Mouse (Mus musculus): Measurements from ENCODE around the gene Mrvi1. TPM values are rescaled to one million over a fixed set of nuclear protein-coding genes. Genes with fewer than 3 reads are reported as not detected.

Gene Mrvi1
- polyA plus RNA-seq, 1 experiment from 2014 or later: 1.3 TPM

- 77% methylated on average over 10 of the region's 10 CpGs for WGBS
- H3K4me1 ChIP-seq: 0 out of 2 replicates have a peak, but pooled peaks cover 6% of the 10 kb centered on the region
- H3K27ac ChIP-seq: no peak overlapping the region
- no peaks in the 10 kb centered on the region for H3K9me3 ChIP-seq (replicated peaks)
- H3K27me3 ChIP-seq (ENCODE audit: low read depth, poor library complexity, severe bottlenecking): no peaks in the 10 kb centered on the region
- no peaks in the 10 kb centered on the region for H3K36me3 ChIP-seq
- no peak for DNase-seq (ENCODE audit: low spot score)
- H3K4me3 ChIP-seq: no peak overlapping the region
Measured at GRCm38 (mm10) chr7:110853611-110854010, 128.7 kb downstream of the Mrvi1 start.

GRCm38 (mm10) chr7:110851541-110852203, 130.6 kb downstream of the Mrvi1 start:
- no peak for DNase-seq (ENCODE audit: low spot score)
- Histone ChIP-seq H3K4me3 (no peak overlapping the region), H3K36me3 (no peaks in the 10 kb centered on the region), H3K4me1 (0 out of 2 replicates have a peak, but pooled peaks cover 6% of the 10 kb centered on the region), H3K27ac (no peak overlapping the region), H3K9me3 (replicated peaks) (no peaks in the 10 kb centered on the region), H3K27me3 (ENCODE audit: low read depth, poor library complexity, severe bottlenecking) (no peaks in the 10 kb centered on the region)
- WGBS: 79% methylated on average over 7 of the region's 7 CpGs

- Histone ChIP-seq H3K4me1 (peaks cover 5% of the 10 kb centered on the region), H3K9me3 (replicated peaks) (0 out of 2 replicates have a peak, but pooled peaks cover 3% of the 10 kb centered on the region), H3K36me3 (no peaks in the 10 kb centered on the region), H3K27ac (no peak overlapping the region), H3K27me3 (ENCODE audit: low read depth, poor library complexity, severe bottlenecking) (no peaks in the 10 kb centered on the region), H3K4me3 (no peak overlapping the region)
- DNase-seq (ENCODE audit: low spot score): no peak
- WGBS: 81% methylated on average over 1 of the region's 1 CpGs
Measured at GRCm38 (mm10) chr7:110848371-110848770, 133.9 kb downstream of the Mrvi1 start.

- Histone ChIP-seq H3K36me3 (no peaks in the 10 kb centered on the region), H3K4me1 (peaks cover 8% of the 10 kb centered on the region), H3K4me3 (no peak overlapping the region), H3K27me3 (ENCODE audit: low read depth, poor library complexity, severe bottlenecking) (no peaks in the 10 kb centered on the region), H3K9me3 (replicated peaks) (0 out of 2 replicates have a peak, but pooled peaks cover 3% of the 10 kb centered on the region), H3K27ac (no peak overlapping the region)
- DNase-seq (ENCODE audit: low spot score): no peak
- WGBS: 90% methylated on average over 2 of the region's 2 CpGs
Measured at GRCm38 (mm10) chr7:110847321-110847720, 134.9 kb downstream of the Mrvi1 start.

GRCm38 (mm10) chr7:110843916-110844874, 138.1 kb downstream of the Mrvi1 start, which contains the start of gene Rnf141:
TSS of gene Rnf141 (minus strand) at chr7:110844457.
- H3K4me1 ChIP-seq: peaks cover 8% of the 10 kb centered on the region
- 0 out of 2 replicates have a peak, but pooled peaks cover 3% of the 10 kb centered on the region for H3K9me3 ChIP-seq (replicated peaks)
- no peaks in the 10 kb centered on the region for H3K36me3 ChIP-seq
- H3K27me3 ChIP-seq (ENCODE audit: low read depth, poor library complexity, severe bottlenecking): no peaks in the 10 kb centered on the region
- H3K27ac ChIP-seq: peak within 1 kb of the TSS; percentile 92
- under 1% methylated on average over 42 of the region's 42 CpGs for WGBS
- H3K4me3 ChIP-seq: peak within 1 kb of the TSS; percentile 89
- peak; percentile 97 for DNase-seq (ENCODE audit: low spot score)

- Histone ChIP-seq H3K4me3 (no peak overlapping the region), H3K27me3 (ENCODE audit: low read depth, poor library complexity, severe bottlenecking) (no peaks in the 10 kb centered on the region), H3K4me1 (peaks cover 8% of the 10 kb centered on the region), H3K9me3 (replicated peaks) (no peaks in the 10 kb centered on the region), H3K27ac (no peak overlapping the region), H3K36me3 (peaks cover 8% of the 10 kb centered on the region)
- WGBS: 77% methylated on average over 4 of the region's 4 CpGs
- no peak for DNase-seq (ENCODE audit: low spot score)
Measured at GRCm38 (mm10) chr7:110840332-110840731, 141.9 kb downstream of the Mrvi1 start.

- H3K27ac ChIP-seq: no peak overlapping the region
- H3K4me1 ChIP-seq: no peaks in the 10 kb centered on the region
- H3K4me3 ChIP-seq: no peak overlapping the region
- no peak for DNase-seq (ENCODE audit: low spot score)
- 73% methylated on average over 3 of the region's 3 CpGs for WGBS
- H3K36me3 ChIP-seq: peaks cover 32% of the 10 kb centered on the region
- no peaks in the 10 kb centered on the region for H3K9me3 ChIP-seq (replicated peaks)
- H3K27me3 ChIP-seq (ENCODE audit: low read depth, poor library complexity, severe bottlenecking): no peaks in the 10 kb centered on the region
Measured at GRCm38 (mm10) chr7:110834522-110834921, 147.7 kb downstream of the Mrvi1 start.

GRCm38 (mm10) chr7:110834018-110834417, 148.2 kb downstream of the Mrvi1 start:
- WGBS: 93% methylated on average over 1 of the region's 1 CpGs
- Histone ChIP-seq H3K27me3 (ENCODE audit: low read depth, poor library complexity, severe bottlenecking) (no peaks in the 10 kb centered on the region), H3K27ac (no peak overlapping the region), H3K36me3 (peaks cover 37% of the 10 kb centered on the region), H3K4me1 (no peaks in the 10 kb centered on the region), H3K9me3 (replicated peaks) (no peaks in the 10 kb centered on the region), H3K4me3 (no peak overlapping the region)
- no peak for DNase-seq (ENCODE audit: low spot score)

GRCm38 (mm10) chr7:110833024-110833423, 149.2 kb downstream of the Mrvi1 start:
- Histone ChIP-seq H3K4me1 (no peaks in the 10 kb centered on the region), H3K27me3 (ENCODE audit: low read depth, poor library complexity, severe bottlenecking) (no peaks in the 10 kb centered on the region), H3K36me3 (peaks cover 44% of the 10 kb centered on the region), H3K27ac (no peak overlapping the region), H3K4me3 (no peak overlapping the region), H3K9me3 (replicated peaks) (no peaks in the 10 kb centered on the region)
- no peak for DNase-seq (ENCODE audit: low spot score)
- WGBS: 89% methylated on average over 1 of the region's 1 CpGs

- Histone ChIP-seq H3K9me3 (replicated peaks) (no peaks in the 10 kb centered on the region), H3K4me3 (no peak overlapping the region), H3K4me1 (no peaks in the 10 kb centered on the region), H3K27ac (no peak overlapping the region), H3K36me3 (peaks cover 48% of the 10 kb centered on the region), H3K27me3 (ENCODE audit: low read depth, poor library complexity, severe bottlenecking) (no peaks in the 10 kb centered on the region)
- WGBS: 89% methylated on average over 8 of the region's 8 CpGs
- DNase-seq (ENCODE audit: low spot score): no peak
Measured at GRCm38 (mm10) chr7:110823995-110824953, 158.0 kb downstream of the Mrvi1 start.

GRCm38 (mm10) chr7:110823593-110823992, 158.7 kb downstream of the Mrvi1 start:
- Histone ChIP-seq H3K27ac (no peak overlapping the region), H3K36me3 (peaks cover 41% of the 10 kb centered on the region), H3K4me1 (no peaks in the 10 kb centered on the region), H3K27me3 (ENCODE audit: low read depth, poor library complexity, severe bottlenecking) (no peaks in the 10 kb centered on the region), H3K9me3 (replicated peaks) (no peaks in the 10 kb centered on the region), H3K4me3 (no peak overlapping the region)
- DNase-seq (ENCODE audit: low spot score): no peak
- 85% methylated on average over 4 of the region's 4 CpGs for WGBS

GRCm38 (mm10) chr7:110823076-110823475, 159.2 kb downstream of the Mrvi1 start:
- Histone ChIP-seq H3K27me3 (ENCODE audit: low read depth, poor library complexity, severe bottlenecking) (no peaks in the 10 kb centered on the region), H3K27ac (no peak overlapping the region), H3K4me1 (no peaks in the 10 kb centered on the region), H3K9me3 (replicated peaks) (no peaks in the 10 kb centered on the region), H3K4me3 (no peak overlapping the region), H3K36me3 (peaks cover 38% of the 10 kb centered on the region)
- no peak for DNase-seq (ENCODE audit: low spot score)
- WGBS: 65% methylated on average over 8 of the region's 8 CpGs

All from limb, embryonic 10.5 days (tissue).